Mouse (Mus musculus): ENCODE results near the gene 4930519P11Rik. TPM values are rescaled to one million over a fixed set of nuclear protein-coding genes. Genes with fewer than 3 reads are reported as not detected.

The 4930519P11Rik gene
- polyA plus RNA-seq, 1 experiment from 2014 or later, result not detected

- Histone ChIP-seq H3K4me1 (ENCODE audit: control insufficient read depth, insufficient read depth, low read length) (no peaks in the 10 kb centered on the region; the same call in 1 of the 2 replicates), H3K9ac (ENCODE audit: low read length) (no peak overlapping the region), H3K4me3 (ENCODE audit: low read depth, low read length) (no peak overlapping the region), H3K36me3 (ENCODE audit: control insufficient read depth, insufficient read depth, low read length) (no peaks in the 10 kb centered on the region), H3K4me2 (ENCODE audit: low read depth) (no peak overlapping the region), H3K27me3 (ENCODE audit: control insufficient read depth, insufficient read depth, low read length) (no peaks in the 10 kb centered on the region), H3K27ac (ENCODE audit: low read depth, low read length) (no peak overlapping the region), H3K9me3 (ENCODE audit: control insufficient read depth, low read length) (no peaks in the 10 kb centered on the region)
- DNase-seq (ENCODE audit: low spot score), result no peak
- WGBS, result 95% methylated on average over 5 of the region's 5 CpGs
- no peak for ATAC-seq (ENCODE audit: insufficient read depth, low FRiP score, low TSS enrichment)
These were observed 2.4 kb upstream of the 4930519P11Rik start for GRCm38 (mm10) chr2:154615674-154616073.

DNA sequence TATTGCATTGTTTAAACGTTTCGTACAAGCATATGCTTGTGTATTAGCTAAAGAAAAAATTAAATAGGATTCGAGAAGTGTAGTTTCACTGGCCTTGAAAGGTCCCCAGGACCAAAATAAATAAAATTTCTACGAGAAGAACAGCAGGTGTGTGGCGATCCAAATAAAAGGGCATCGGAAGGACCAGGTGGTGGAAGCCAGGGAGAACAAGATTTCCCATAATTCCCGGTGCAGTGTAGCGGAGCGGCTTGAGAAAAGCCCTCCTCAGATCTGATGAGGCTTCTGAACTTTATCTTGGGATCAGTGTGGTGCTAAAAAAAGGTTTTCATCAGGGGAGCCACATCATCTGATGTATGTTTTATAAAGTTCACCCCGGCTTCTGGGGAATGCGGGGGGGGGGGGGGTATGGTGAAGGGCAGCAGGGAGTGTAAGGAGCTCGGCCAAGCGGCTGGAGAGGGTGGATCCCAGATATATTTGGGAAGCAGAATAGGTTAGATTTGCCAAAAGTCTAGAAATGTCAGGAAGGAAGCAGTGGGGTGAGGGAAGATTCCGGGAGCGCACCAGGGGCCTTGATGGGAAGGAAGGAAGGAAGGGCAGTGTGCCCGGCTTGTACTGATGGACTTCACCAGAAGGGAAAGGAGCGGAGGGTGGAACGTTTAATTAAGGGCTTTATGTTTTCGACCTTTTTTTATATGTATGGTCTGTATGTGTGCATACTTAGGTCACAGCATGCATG lies 1.8 kb upstream of the 4930519P11Rik start:
- no peak for ATAC-seq (ENCODE audit: insufficient read depth, low FRiP score, low TSS enrichment)
- H3K9ac ChIP-seq (ENCODE audit: low read length), result no peak overlapping the region
- no peak overlapping the region for H3K4me2 ChIP-seq (ENCODE audit: low read depth)

DNA sequence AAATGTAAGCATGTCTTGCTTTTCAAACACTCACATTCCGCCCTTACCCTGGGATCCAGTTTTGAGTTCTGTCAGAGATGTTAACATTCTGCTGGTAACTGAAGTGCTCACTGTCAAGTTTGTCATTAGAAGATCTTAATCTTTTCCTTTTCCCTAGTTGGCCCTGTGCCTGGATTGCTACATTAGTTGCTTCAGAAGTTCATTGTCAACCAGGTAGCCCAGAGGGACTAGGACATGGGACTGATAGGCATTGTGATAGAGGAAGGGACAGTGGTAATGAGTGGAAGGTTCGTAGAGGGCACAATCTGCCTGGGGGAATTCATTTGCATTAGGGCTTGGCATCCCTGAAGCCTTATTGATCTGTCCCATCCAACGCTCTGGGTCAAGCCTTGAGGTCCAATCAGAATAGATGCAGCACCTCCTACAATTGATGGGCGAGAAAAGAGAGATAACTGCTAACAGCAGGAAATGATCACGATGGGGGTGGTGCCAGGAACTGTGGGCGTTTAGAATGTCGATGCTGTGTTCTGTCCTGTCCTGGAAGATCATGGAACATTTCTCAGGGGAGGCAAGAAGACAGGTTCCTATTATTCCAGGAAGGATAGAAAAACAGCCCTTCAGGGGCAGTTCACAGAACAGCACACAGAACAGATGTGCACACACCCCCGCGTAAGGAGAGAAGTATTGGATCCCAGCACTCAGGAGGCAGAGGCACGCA lies 4.0 kb downstream of the 4930519P11Rik start:
- H3K27ac ChIP-seq (ENCODE audit: low read depth, low read length), result no peak overlapping the region
- 66% methylated on average over 10 of the region's 10 CpGs for WGBS
- no peaks in the 10 kb centered on the region for H3K27me3 ChIP-seq (ENCODE audit: control insufficient read depth, insufficient read depth, low read length)
- H3K4me3 ChIP-seq (ENCODE audit: low read depth, low read length), result no peak overlapping the region
- no peak overlapping the region for H3K4me2 ChIP-seq (ENCODE audit: low read depth)
- H3K9me3 ChIP-seq (ENCODE audit: control insufficient read depth, low read length), result no peaks in the 10 kb centered on the region
- H3K9ac ChIP-seq (ENCODE audit: low read length), result no peak overlapping the region
- no peaks in the 10 kb centered on the region; the same call in 1 of the 2 replicates for H3K4me1 ChIP-seq (ENCODE audit: control insufficient read depth, insufficient read depth, low read length)
- DNase-seq (ENCODE audit: low spot score), result no peak
- no peaks in the 10 kb centered on the region for H3K36me3 ChIP-seq (ENCODE audit: control insufficient read depth, insufficient read depth, low read length)
- no peak for ATAC-seq (ENCODE audit: insufficient read depth, low FRiP score, low TSS enrichment)

More for the DNA sequence above, 1.8 kb upstream of the 4930519P11Rik start:
- 74% methylated on average over 19 of the region's 19 CpGs for WGBS
- Histone ChIP-seq H3K36me3 (ENCODE audit: control insufficient read depth, insufficient read depth, low read length) (no peaks in the 10 kb centered on the region), H3K27me3 (ENCODE audit: control insufficient read depth, insufficient read depth, low read length) (no peaks in the 10 kb centered on the region), H3K9me3 (ENCODE audit: control insufficient read depth, low read length) (no peaks in the 10 kb centered on the region), H3K4me1 (ENCODE audit: control insufficient read depth, insufficient read depth, low read length) (no peaks in the 10 kb centered on the region; the same call in 1 of the 2 replicates), H3K27ac (ENCODE audit: low read depth, low read length) (no peak overlapping the region; the same call in 1 of the 2 replicates), H3K4me3 (ENCODE audit: low read depth, low read length) (no peak overlapping the region)
- DNase-seq (ENCODE audit: low spot score), result no peak

DNA sequence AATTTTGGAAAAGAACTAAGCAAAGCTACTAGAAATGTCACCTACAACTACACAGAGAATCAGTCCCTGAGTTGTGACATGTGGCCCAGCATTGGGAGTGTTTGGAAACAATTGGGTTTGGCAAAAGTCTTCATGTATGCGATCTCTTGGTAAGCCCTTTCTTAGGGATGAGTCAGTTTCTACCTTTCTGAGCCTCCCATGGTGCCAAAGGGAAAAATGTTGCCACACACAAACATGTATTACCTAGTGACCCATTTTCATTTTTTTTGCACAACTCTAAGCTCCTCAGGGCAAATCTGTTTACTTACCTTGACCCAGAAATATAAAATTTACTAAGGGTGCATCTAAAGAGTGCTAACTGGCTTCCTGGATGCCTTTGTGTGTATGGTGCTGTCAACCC lies 6.3 kb downstream of the 4930519P11Rik start:
- Histone ChIP-seq H3K27ac (ENCODE audit: low read depth, low read length) (no peak overlapping the region), H3K36me3 (ENCODE audit: control insufficient read depth, insufficient read depth, low read length) (no peaks in the 10 kb centered on the region), H3K4me1 (ENCODE audit: control insufficient read depth, insufficient read depth, low read length) (no peaks in the 10 kb centered on the region), H3K4me2 (ENCODE audit: low read depth) (no peak overlapping the region), H3K9me3 (ENCODE audit: control insufficient read depth, low read length) (no peaks in the 10 kb centered on the region), H3K27me3 (ENCODE audit: control insufficient read depth, insufficient read depth, low read length) (no peaks in the 10 kb centered on the region), H3K4me3 (ENCODE audit: low read depth, low read length) (no peak overlapping the region), H3K9ac (ENCODE audit: low read length) (no peak overlapping the region)
- ATAC-seq (ENCODE audit: insufficient read depth, low FRiP score, low TSS enrichment), result no peak
- no peak for DNase-seq (ENCODE audit: low spot score)
- WGBS, result 85% methylated on average over 1 of the region's 1 CpGs

GRCm38 (mm10) chr2:154604156-154604555 lies 9.1 kb downstream of the 4930519P11Rik start:
- H3K36me3 ChIP-seq (ENCODE audit: control insufficient read depth, insufficient read depth, low read length), result no peaks in the 10 kb centered on the region
- H3K4me3 ChIP-seq (ENCODE audit: low read depth, low read length), result peak overlapping the region; percentile 21; the same call in 1 of the 2 replicates
- no peaks in the 10 kb centered on the region for H3K9me3 ChIP-seq (ENCODE audit: control insufficient read depth, low read length)
- H3K9ac ChIP-seq (ENCODE audit: low read length), result no peak overlapping the region
- no peaks in the 10 kb centered on the region for H3K4me1 ChIP-seq (ENCODE audit: control insufficient read depth, insufficient read depth, low read length)
- H3K4me2 ChIP-seq (ENCODE audit: low read depth), result peak overlapping the region; percentile 42
- no peak for DNase-seq (ENCODE audit: low spot score)
- 41% methylated on average over 7 of the region's 7 CpGs for WGBS
- ATAC-seq (ENCODE audit: insufficient read depth, low FRiP score, low TSS enrichment), result no peak
- no peaks in the 10 kb centered on the region for H3K27me3 ChIP-seq (ENCODE audit: control insufficient read depth, insufficient read depth, low read length)
- H3K27ac ChIP-seq (ENCODE audit: low read depth, low read length), result no peak overlapping the region

- Histone ChIP-seq H3K36me3 (ENCODE audit: control insufficient read depth, insufficient read depth, low read length) (no peaks in the 10 kb centered on the region), H3K27ac (ENCODE audit: low read depth, low read length) (no peak within 1 kb of the TSS), H3K27me3 (ENCODE audit: control insufficient read depth, insufficient read depth, low read length) (no peaks in the 10 kb centered on the region), H3K4me1 (ENCODE audit: control insufficient read depth, insufficient read depth, low read length) (no peaks in the 10 kb centered on the region), H3K9ac (ENCODE audit: low read length) (peak within 1 kb of the TSS; percentile 67), H3K4me2 (ENCODE audit: low read depth) (peak within 1 kb of the TSS; percentile 56), H3K4me3 (ENCODE audit: low read depth, low read length) (peak within 1 kb of the TSS; percentile 53), H3K9me3 (ENCODE audit: control insufficient read depth, low read length) (no peaks in the 10 kb centered on the region)
- WGBS, result 2% methylated on average over 13 of the region's 13 CpGs
- DNase-seq (ENCODE audit: low spot score) (peak; percentile 96), ATAC-seq (ENCODE audit: insufficient read depth, low FRiP score, low TSS enrichment) (peak; percentile 100)
These were observed 9.5 kb downstream of the 4930519P11Rik start, which contains the start of gene Pxmp4 for GRCm38 (mm10) chr2:154603638-154604153. Gene Pxmp4, minus strand, starts transcription at chr2:154603708.

- Histone ChIP-seq H3K27me3 (ENCODE audit: control insufficient read depth, insufficient read depth, low read length) (no peaks in the 10 kb centered on the region), H3K4me3 (ENCODE audit: low read depth, low read length) (peak overlapping the region; percentile 53), H3K9ac (ENCODE audit: low read length) (peak overlapping the region; percentile 67), H3K9me3 (ENCODE audit: control insufficient read depth, low read length) (no peaks in the 10 kb centered on the region), H3K4me1 (ENCODE audit: control insufficient read depth, insufficient read depth, low read length) (no peaks in the 10 kb centered on the region), H3K27ac (ENCODE audit: low read depth, low read length) (no peak overlapping the region), H3K4me2 (ENCODE audit: low read depth) (peak overlapping the region; percentile 56), H3K36me3 (ENCODE audit: control insufficient read depth, insufficient read depth, low read length) (no peaks in the 10 kb centered on the region)
- DNase-seq (ENCODE audit: low spot score) (no peak), ATAC-seq (ENCODE audit: insufficient read depth, low FRiP score, low TSS enrichment) (no peak; the same call in none of the 2 replicates)
- 23% methylated on average over 22 of the region's 22 CpGs for WGBS
These were observed 10.1 kb downstream of the 4930519P11Rik start for GRCm38 (mm10) chr2:154603007-154603637.

DNA sequence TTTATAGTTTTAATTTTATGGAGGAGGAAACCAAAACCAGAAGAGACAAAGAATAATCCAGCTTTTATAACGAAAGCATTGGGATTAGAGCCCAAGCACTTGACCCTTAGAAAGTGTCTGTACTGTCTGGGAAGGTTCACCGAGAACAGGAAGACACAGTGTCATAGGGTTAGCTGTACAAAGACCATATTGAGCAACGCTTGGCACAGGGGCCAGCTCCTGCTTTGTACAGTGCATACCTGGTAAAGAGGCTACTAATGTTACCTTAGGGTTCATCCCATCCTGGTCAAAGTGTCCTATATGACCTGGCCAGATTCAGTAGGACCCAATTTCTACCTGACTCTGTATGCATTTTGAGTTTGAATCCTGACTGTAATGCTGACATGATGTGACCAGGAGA lies 11.9 kb downstream of the 4930519P11Rik start:
- H3K4me3 ChIP-seq (ENCODE audit: low read depth, low read length), result no peak overlapping the region
- no peaks in the 10 kb centered on the region for H3K36me3 ChIP-seq (ENCODE audit: control insufficient read depth, insufficient read depth, low read length)
- ATAC-seq (ENCODE audit: insufficient read depth, low FRiP score, low TSS enrichment) (no peak), DNase-seq (ENCODE audit: low spot score) (no peak)
- no peak overlapping the region for H3K27ac ChIP-seq (ENCODE audit: low read depth, low read length)
- no peaks in the 10 kb centered on the region for H3K9me3 ChIP-seq (ENCODE audit: control insufficient read depth, low read length)
- H3K9ac ChIP-seq (ENCODE audit: low read length), result no peak overlapping the region
- 76% methylated on average over 3 of the region's 3 CpGs for WGBS
- no peaks in the 10 kb centered on the region for H3K27me3 ChIP-seq (ENCODE audit: control insufficient read depth, insufficient read depth, low read length)
- H3K4me2 ChIP-seq (ENCODE audit: low read depth), result no peak overlapping the region
- no peaks in the 10 kb centered on the region for H3K4me1 ChIP-seq (ENCODE audit: control insufficient read depth, insufficient read depth, low read length)

Measured in neural tube, embryonic 11.5 days (tissue).